ENCODE assay signal across 8 mouse cellular contexts in genomic region chr6:115135332-115135649, GRCm38 (mm10). TPM values are rescaled to one million over a fixed set of nuclear protein-coding genes. Genes with fewer than 3 reads are reported as not detected.
A peak's percentile ranks its signal among the peaks of the same experiment; 100 is the strongest.
DNase-seq lines count a peak whose midpoint lies in the region; ATAC-seq and TF ChIP-seq lines count a peak whose summit lies in the region.

No protein-coding gene starts in this region.

- H3K9ac ChIP-seq in lung, embryonic 15.5 days = peak overlapping the region; percentile 43; the same call in 1 of the 2 replicates
- H3K9ac ChIP-seq in intestine, postnatal 0 days (ENCODE audit: low read depth, low read length) = peak overlapping the region; percentile 38; the same call in 1 of the 2 replicates
- H3K9ac ChIP-seq in neural tube, embryonic 15.5 days (replicated peaks) = peak overlapping the region; percentile 72

- H3K4me2 ChIP-seq in lung, embryonic 15.5 days = peak overlapping the region; percentile 97
- H3K4me2 ChIP-seq in intestine, postnatal 0 days (replicated peaks; ENCODE audit: low read depth) = peak overlapping the region; percentile 97
- peak overlapping the region; percentile 64 for H3K4me2 ChIP-seq in neural tube, embryonic 15.5 days

- peaks cover 46% of the 10 kb centered on the region for H3K27me3 ChIP-seq in lung, embryonic 15.5 days
- H3K27me3 ChIP-seq in intestine, postnatal 0 days (replicated peaks; ENCODE audit: control insufficient read depth, insufficient read depth, low read length) = peaks cover 11% of the 10 kb centered on the region
- no peaks in the 10 kb centered on the region for H3K27me3 ChIP-seq in neural tube, embryonic 15.5 days (replicated peaks)

- H3K36me3 ChIP-seq in lung, embryonic 15.5 days = no peaks in the 10 kb centered on the region
- no peaks in the 10 kb centered on the region for H3K36me3 ChIP-seq in intestine, postnatal 0 days (ENCODE audit: control insufficient read depth, insufficient read depth)
- no peaks in the 10 kb centered on the region for H3K36me3 ChIP-seq in neural tube, embryonic 15.5 days

- peak; percentile 41 for ATAC-seq in cerebellum, adult (ENCODE audit: insufficient number of reproducible peaks, low FRiP score, low TSS enrichment)
- ATAC-seq in lung, embryonic 15.5 days (ENCODE audit: borderline replicate concordance, extremely low read depth, low FRiP score, low TSS enrichment) = no peak; the same call in 1 of the 2 replicates
- ATAC-seq in intestine, postnatal 0 days = no peak; the same call in 1 of the 2 replicates
- ATAC-seq in neural tube, embryonic 15.5 days (ENCODE audit: low FRiP score) = no peak; the same call in none of the 2 replicates

- WGBS in lung, embryonic 15.5 days = 2% methylated on average over 27 of the region's 27 CpGs
- 2% methylated on average over 27 of the region's 27 CpGs for WGBS in intestine, postnatal 0 days
- 1% methylated on average over 27 of the region's 27 CpGs for WGBS in neural tube, embryonic 15.5 days

- peaks cover 10% of the 10 kb centered on the region for H3K4me1 ChIP-seq in lung, embryonic 15.5 days
- peaks cover 5% of the 10 kb centered on the region; the same call in 1 of the 2 replicates for H3K4me1 ChIP-seq in intestine, postnatal 0 days (replicated peaks; ENCODE audit: control insufficient read depth, insufficient read depth, low read length)
- H3K4me1 ChIP-seq in neural tube, embryonic 15.5 days = peaks cover 19% of the 10 kb centered on the region

- no peak for TF ChIP-seq CTCF in intestine, postnatal 0 days (IDR thresholded peaks at IDR 0.05; ENCODE audit: low read depth)

- intact Hi-C loops in left cerebral cortex, postnatal 14 days (cut with DNase I) = loop anchor here (10.0 kb wide), 1 partner anchor 90 kb away; the partner anchor contains the start of gene Gm17482

- H3K27ac ChIP-seq in lung, embryonic 15.5 days = no peak overlapping the region
- no peak overlapping the region for H3K27ac ChIP-seq in intestine, postnatal 0 days (ENCODE audit: low read depth, low read length)
- H3K27ac ChIP-seq in neural tube, embryonic 15.5 days (replicated peaks) = peak overlapping the region; percentile 80

- no peak for DNase-seq in cerebellum, adult 8-10 months
- no peak for DNase-seq in lung, adult 18-20 months
- no peak for DNase-seq in embryo, embryonic 9.5 days (ENCODE audit: extremely low spot score)
- DNase-seq in left cerebral cortex, postnatal 14 days (ENCODE audit: low spot score in 2 of 2) = no peak

- H3K4me3 ChIP-seq in lung, embryonic 15.5 days = peak overlapping the region; percentile 61
- peak overlapping the region; percentile 61 for H3K4me3 ChIP-seq in intestine, postnatal 0 days (ENCODE audit: low read depth, low read length)
- peak overlapping the region; percentile 64 for H3K4me3 ChIP-seq in neural tube, embryonic 15.5 days (replicated peaks)

- H3K9me3 ChIP-seq in lung, embryonic 15.5 days = no peaks in the 10 kb centered on the region
- H3K9me3 ChIP-seq in intestine, postnatal 0 days (ENCODE audit: control insufficient read depth) = no peaks in the 10 kb centered on the region
- H3K9me3 ChIP-seq in neural tube, embryonic 15.5 days (replicated peaks) = no peaks in the 10 kb centered on the region

RNA-seq across cellular contexts. Expression of gene Syn2, which starts 0.6 kb away (rescaled TPM):
- 1.6 and 2.1 TPM in 2 replicates for polyA plus RNA-seq in lung, embryonic 15.5 days (2015; fragmentation: Nextera tagmentation; extraction: Ambion mirVana)
- polyA plus RNA-seq in intestine, postnatal 0 days (2015; fragmentation: Nextera tagmentation; extraction: Ambion mirVana) = 4.7 and 4.9 TPM in 2 replicates
- polyA plus RNA-seq in neural tube, embryonic 15.5 days (2015; fragmentation: Nextera tagmentation; extraction: Ambion mirVana) = 58.6 and 73.3 TPM in 2 replicates
- 100 to 1,000 TPM; 509 to 518 TPM for total RNA-seq in left cerebral cortex, postnatal 14 days (2021)

Comparison
In these comparisons a context has a peak if more than half of its experiments do, and no peak if none do; other contexts are left out.
1. RNA of gene Syn2, which starts 0.6 kb away (polyA plus RNA-seq): 58.6 to 73.3 TPM in neural tube, embryonic 15.5 days; 4.7 to 4.9 TPM in intestine, postnatal 0 days and 1.6 to 2.1 TPM in lung, embryonic 15.5 days; every median in the first group is over 10 times any median in the second.
2. Peak in every context shown above with its lines, with median percentiles within 50 percentile points of each other: H3K4me2 ChIP-seq, H3K4me3 ChIP-seq and H3K9ac ChIP-seq.